Mouse (Mus musculus) ovary, postnatal 10 days (tissue): ENCODE results near the gene Anks1.

Experiments used
- DNase-seq: peaks from one replicate; pipeline ENCODE4 v3.0.0; 2022; ENCODE audit warnings: low spot score

The Anks1 gene

DNA sequence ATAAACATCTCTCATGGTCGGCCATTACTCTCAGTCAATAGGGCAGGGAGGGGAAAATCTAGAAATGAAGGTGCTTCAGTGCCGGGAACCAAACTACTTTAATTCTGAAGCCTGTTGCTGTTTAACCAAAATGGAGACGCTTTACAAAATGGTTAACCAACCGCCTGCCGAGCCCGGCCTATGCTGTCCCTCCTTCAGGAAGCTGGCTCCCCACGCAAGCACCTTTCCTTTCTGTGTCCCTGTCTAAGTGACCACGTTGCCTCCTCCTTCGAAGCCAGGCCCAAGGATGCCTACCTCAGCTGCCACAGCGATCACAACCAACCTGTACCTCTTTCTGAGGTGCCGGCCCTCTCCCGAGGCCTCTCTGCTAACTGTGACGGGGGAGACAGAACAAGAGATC, 188.2 kb downstream of the Anks1 start:
- DNase-seq = no peak

DNA sequence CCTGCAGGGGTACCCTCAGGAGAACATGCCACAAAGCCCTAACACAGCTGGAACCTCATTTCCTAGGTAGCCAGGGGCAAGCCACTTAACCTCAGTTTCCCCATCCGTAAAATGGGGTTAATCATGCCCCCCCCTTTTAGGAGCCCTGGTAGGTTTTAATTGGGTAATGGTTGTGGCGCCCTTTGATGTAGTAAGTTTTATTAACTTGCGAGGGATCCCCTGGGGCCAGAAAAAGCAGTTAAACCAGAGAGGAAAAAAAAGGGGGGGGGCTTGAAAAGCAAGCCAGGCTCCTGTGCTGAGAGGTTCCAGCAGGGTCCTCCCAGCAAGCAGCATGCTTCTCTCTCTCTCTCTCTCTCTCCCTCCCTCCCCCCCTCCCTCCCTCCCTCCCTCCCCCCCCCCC, 190.0 kb downstream of the Anks1 start:
- DNase-seq = no peak

DNA sequence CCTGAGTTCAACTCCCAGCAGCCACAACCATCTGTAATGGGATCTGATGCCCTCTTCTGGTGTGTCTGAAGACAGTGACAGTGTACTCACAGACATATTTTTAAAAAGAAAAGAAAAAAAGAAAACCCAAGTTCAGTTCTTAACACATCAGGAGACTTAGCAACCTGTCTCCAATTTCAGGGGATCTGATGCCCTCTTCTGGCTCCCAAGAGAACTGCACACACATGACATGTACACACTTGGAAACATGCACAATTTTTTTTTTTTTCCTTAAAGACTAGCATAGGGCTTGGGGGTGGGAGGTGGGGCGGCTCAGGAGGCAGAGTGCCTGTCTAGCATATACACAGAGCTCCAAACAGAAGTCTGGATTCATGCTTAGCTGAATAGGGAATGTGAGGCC, 191.6 kb downstream of the Anks1 start:
- no peak for DNase-seq

DNA sequence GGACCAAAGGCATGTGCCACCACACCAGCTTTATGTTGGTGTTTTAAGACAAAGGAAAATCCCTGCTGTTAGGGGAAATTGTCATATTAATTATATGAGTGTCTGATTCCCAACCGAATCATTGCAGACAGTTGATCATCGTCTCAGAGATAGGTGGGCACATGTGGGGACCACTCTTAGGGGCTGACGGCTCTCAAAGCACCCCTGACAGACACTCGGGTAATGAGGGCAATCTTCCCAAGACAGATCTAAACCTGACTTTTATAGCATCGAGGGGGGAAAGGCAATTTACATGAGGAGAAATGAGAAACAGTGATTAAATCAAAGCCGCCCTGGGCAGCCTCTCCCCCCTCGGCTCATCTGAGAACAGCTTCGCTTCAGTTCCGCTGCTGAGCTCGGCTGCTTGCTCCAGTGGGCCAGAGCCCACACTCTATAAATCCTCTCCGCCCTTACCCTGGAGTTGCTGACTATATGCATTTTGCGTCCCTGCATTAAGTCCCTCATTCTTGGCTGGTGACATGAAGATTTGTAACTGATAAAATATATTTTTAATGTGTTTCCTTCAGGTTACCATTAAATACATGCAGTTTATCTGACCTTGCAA, 192.3 kb downstream of the Anks1 start:
- DNase-seq = no peak

GRCm38 (mm10) chr17:28101902-28102319, 192.8 kb downstream of the Anks1 start:
- no peak for DNase-seq

- DNase-seq = no peak
These were observed 195.3 kb downstream of the Anks1 start for GRCm38 (mm10) chr17:28104416-28104815.

- DNase-seq = no peak
These were observed 197.2 kb downstream of the Anks1 start for GRCm38 (mm10) chr17:28106352-28106751.

DNA sequence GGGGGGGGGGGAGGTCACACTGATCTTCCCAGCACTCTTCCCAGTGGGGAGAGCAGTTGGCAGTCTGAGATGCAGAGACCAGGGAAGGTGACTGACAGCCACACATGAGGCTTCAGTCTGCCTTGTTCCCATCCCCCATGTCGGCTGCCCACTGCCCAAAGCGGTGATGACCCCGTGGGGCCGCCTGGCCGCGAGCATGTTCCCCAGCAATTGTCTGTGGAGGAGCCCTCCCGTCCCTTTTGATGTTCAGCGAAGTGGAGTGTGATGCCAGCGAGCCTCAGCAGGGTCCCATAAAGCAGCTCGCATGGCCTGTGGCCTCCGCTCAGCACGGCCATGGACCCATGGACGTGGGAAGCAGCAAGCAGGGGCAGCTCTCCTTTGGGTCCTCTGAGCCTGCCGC, 198.2 kb downstream of the Anks1 start:
- DNase-seq = no peak

DNA sequence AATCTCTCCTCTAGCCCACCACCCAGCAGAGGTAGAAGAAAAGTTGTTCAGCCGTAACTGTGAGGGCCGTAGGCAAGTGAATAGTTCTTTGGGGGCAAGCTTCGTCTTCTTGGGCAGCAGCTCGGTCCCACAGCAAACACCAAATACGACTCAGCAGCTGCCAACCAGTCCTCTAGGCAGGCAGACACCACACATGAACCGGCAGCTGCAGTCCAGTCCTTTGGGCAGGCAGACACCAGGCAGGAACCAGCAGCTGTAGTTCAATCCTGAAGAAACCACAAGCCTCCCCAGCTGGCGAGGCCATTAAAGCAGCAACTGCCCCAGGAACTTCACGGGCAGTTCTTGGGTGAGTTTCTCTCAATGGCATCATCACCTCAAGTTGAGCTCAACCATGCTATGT, 203.2 kb downstream of the Anks1 start:
- no peak for DNase-seq
